Mouse (Mus musculus) bone marrow, adult 2 months (tissue): Measurements from ENCODE around the gene Ccdc153. TPM values are rescaled to one million over a fixed set of nuclear protein-coding genes. Genes with fewer than 3 reads are reported as not detected.
A peak's percentile ranks its signal among the peaks of the same experiment; 100 is the strongest.

Experiments
- H3K27ac ChIP-seq: fragments of 200-500 bp; 2 replicates; pipeline ENCODE4 v1.5.1; 2012; ENCODE audit warnings: low read depth, mild to moderate bottlenecking, control low read depth, inconsistent platforms, low read length; ENCODE audit not compliant: control insufficient read depth, poor library complexity, insufficient read depth
- H3K4me1 ChIP-seq: fragments of 200-500 bp; 2 replicates; pipeline ENCODE4 v1.6.1; 2011; ENCODE audit warnings: low read length; ENCODE audit not compliant: control insufficient read depth, insufficient read depth
- H3K4me3 ChIP-seq: fragments of 200-500 bp; replicated peaks from 2 replicates; pipeline ENCODE3; 2011; ENCODE audit warnings: mild to moderate bottlenecking, low read depth, low read length, control low read depth; ENCODE audit not compliant: control insufficient read depth
- CTCF ChIP-seq: fragments of 200-500 bp; IDR thresholded peaks from 2 replicates; pipeline ENCODE4 v1.5.1; 2011; ENCODE audit warnings: low read length, control low read depth; ENCODE audit not compliant: control insufficient read depth, insufficient read depth
- POLR2A ChIP-seq: fragments of 200-500 bp; IDR thresholded peaks from 2 replicates; pipeline ENCODE4 v1.6.1; 2011; ENCODE audit warnings: low read depth, mild to moderate bottlenecking, control low read depth, low read length, borderline replicate concordance; ENCODE audit not compliant: control insufficient read depth
- WGBS: fragments of 180-500 bp; shearing (Covaris S2); methylation state at CpG from one replicate; pipeline ENCODE4 v1.1.7; 2018; 5-methylcytosine and 5-hydroxymethylcytosine counted together
- polyA plus RNA-seq: library from polyadenylated mRNA; stranded (reverse); fragments of >200 nt; gene quantifications from 2 replicates; pipeline ENCODE4 v1.2.4, GENCODE M21; 2011; ENCODE audit warnings: low replicate concordance; ENCODE audit not compliant: missing spikeins, insufficient read depth, insufficient read length

Ccdc153 gene
- polyA plus RNA-seq, 1 experiment = 1.4 TPM

DNA sequence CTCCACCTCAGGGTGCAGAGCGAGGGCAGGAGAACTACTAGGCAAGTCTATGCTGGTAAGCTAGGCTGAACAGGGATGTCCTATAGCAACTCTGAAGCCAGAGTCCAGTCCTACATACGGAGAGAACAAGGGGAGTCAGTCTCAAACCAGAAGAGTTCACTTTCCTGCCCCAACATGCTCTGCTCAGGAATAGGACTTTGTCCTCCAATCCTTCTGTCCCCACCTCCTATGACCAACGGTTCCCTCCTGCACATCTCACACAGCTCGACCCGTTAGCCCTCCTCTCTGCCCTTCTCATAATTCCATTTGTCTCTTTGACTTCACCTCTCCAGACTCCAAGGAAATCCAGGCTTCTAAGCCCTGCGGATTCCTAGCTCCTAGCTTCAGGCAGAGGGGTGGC lies 7.4 kb downstream of the Ccdc153 start:
- no peak for TF ChIP-seq CTCF
- no peak for TF ChIP-seq POLR2A
- Histone ChIP-seq H3K4me3 (no peak overlapping the region), H3K27ac (no peak overlapping the region), H3K4me1 (no peaks in the 10 kb centered on the region; the same call in 1 of the 2 replicates)
- 59% methylated on average over 6 of the region's 6 CpGs for WGBS

DNA sequence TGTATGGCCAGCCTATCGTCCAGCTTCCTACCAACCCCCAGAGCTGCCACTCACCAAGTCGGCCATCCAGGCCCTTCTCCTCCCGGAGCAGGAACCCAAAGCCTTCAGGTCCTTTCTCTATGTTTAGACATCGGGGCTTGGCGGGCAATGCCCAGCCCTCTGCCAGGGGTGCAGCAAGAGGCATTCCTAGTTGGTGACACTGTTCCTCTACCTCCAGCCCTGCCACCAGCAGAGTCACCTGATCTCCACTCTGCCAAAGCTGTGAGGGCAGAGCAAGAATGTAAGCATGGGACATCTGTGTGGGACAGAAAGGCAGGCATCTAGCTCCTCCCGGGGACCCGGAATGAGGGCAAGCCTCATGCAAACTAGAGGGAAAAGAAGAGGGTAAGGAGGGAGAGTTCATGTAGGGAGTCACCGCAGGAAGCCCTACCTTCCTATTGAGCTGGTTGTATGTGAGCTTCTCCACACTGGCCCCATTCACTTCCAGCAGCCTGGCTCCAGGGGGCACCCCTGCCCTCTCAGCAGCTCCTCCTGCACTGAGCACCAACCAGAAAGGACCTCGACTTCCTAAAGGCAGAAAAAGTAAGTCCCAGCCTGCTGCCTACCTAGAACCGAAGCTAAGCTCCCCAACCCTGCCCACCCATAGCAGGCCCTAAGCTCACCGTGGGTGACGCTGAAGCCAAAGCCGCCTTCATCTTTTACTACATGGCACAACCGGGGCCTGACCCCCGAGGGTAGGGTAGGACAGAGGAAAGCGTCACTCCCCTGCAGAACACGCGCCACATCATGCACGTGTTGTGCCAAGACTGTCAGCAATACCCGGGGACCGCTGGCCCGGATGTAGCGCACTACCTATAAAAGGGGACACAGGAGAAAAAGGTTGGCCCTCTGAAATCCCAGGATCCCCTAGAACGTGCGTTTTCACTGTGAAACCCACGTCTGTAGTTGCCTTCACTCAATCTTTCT lies 9.0 kb downstream of the Ccdc153 start:
- H3K4me3 ChIP-seq = no peak overlapping the region
- no peak overlapping the region for H3K27ac ChIP-seq
- no peaks in the 10 kb centered on the region; the same call in 1 of the 2 replicates for H3K4me1 ChIP-seq
- 39% methylated on average over 26 of the region's 26 CpGs for WGBS
- TF ChIP-seq CTCF (peak; percentile 88), POLR2A (no peak)

DNA sequence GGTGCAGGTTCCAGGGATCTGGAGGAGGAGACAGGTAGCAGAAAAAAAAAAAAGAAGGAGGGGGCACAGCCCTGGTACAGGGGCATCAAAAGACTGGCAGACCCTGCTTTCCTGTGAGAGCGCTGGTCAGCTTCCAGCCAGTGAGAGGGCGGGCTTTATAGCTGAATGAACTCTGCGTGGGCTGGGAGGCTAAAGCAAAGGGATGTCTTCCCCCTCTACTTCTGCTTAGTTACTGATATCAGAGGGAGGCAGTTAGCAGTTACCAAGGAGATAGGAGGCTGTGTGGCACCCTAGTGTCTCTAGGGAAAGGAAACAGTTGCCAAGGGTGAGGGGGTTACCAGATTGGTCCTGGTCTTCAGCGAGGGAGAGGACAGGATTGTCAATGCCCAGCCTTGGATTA lies 10.0 kb downstream of the Ccdc153 start:
- Histone ChIP-seq H3K4me3 (no peak overlapping the region), H3K4me1 (peaks cover 1% of the 10 kb centered on the region), H3K27ac (no peak overlapping the region)
- TF ChIP-seq CTCF (no peak), POLR2A (no peak)
- WGBS = 48% methylated on average over 4 of the region's 4 CpGs

DNA sequence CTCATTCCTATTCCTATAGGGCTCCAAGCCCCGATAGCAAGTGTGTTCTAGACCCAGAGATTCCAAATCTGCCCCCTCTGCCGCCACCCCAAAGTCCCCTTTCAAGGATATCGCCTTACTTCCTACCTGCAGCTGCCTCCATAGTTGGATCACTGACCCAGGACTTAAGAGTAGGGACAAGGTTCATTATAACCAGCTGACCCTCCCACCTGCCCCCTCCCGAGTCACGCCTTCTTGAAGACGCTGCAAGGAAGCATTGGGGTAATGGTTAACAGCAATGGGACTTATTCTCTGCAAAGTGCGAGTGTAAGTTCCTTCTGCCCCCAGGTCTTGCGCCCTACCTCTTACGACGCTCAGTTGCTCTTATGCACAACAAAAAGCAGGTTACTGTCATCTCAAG lies 10.8 kb downstream of the Ccdc153 start, which contains the start of gene Pdzd3:
Gene Pdzd3, minus strand, starts transcription at position 158 of the 400 bp plus-strand sequence.
- Histone ChIP-seq H3K4me1 (peaks cover 6% of the 10 kb centered on the region), H3K27ac (no peak within 1 kb of the TSS)
- 81% methylated on average over 10 of the region's 10 CpGs for WGBS

DNA sequence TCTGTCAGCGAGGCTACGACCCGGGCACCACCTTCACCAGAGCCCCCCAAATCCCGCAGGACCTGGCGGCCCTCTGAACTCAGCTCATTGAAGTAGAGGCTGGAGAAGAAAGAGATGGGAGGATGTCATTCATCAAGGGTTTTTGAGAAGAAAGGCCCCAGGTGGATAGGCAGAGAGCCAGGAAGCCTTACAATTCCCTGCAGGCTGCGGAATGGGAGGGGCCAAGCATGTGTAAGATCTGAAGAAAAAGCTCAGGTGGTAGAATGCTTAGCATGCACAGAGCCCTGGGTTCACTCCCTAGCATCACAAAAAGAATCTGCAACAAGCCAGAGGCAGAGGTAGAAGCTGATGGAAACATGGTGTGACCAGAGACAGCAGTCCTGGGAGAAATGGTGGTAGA lies 13.0 kb downstream of the Ccdc153 start:
- WGBS = 89% methylated on average over 6 of the region's 6 CpGs
- no peak for TF ChIP-seq CTCF
- TF ChIP-seq POLR2A = no peak
- Histone ChIP-seq H3K4me1 (peaks cover 10% of the 10 kb centered on the region), H3K27ac (no peak overlapping the region), H3K4me3 (no peak overlapping the region)

More for the DNA sequence above, 10.8 kb downstream of the Ccdc153 start, which contains the start of gene Pdzd3:
- TF ChIP-seq POLR2A = no peak
- no peak for TF ChIP-seq CTCF
- no peak within 1 kb of the TSS for H3K4me3 ChIP-seq

- no peak overlapping the region for H3K4me3 ChIP-seq
- H3K27ac ChIP-seq = no peak overlapping the region
- 65% methylated on average over 5 of the region's 5 CpGs for WGBS
- TF ChIP-seq POLR2A = no peak
- no peak for TF ChIP-seq CTCF
- H3K4me1 ChIP-seq = peaks cover 11% of the 10 kb centered on the region
Measured at GRCm38 (mm10) chr9:44254508-44255135, 14.1 kb downstream of the Ccdc153 start.

DNA sequence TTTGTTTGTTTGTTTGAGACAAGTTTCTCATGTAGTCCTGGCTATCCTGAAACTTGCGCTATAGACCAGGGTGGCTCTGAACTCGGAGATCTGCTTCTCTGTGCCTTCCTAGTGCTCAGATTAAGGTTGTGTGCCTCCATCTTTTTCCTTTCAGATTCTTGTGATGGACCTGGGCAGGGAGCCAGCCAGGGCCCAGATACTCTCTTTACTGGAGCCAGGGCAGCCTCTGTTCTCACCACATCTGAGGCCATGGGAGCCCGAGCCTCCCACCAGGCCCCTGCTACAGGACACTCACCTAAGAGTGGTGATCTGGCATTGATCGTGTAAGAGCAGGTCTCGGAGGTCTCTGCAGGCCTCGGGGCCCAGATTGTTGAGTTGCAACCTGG lies 14.7 kb downstream of the Ccdc153 start:
- TF ChIP-seq CTCF (no peak), POLR2A (no peak)
- H3K4me1 ChIP-seq = peaks cover 11% of the 10 kb centered on the region
- WGBS = 75% methylated on average over 6 of the region's 6 CpGs

GRCm38 (mm10) chr9:44256213-44256612 lies 15.7 kb downstream of the Ccdc153 start:
- H3K4me1 ChIP-seq = peaks cover 11% of the 10 kb centered on the region
- no peak for TF ChIP-seq CTCF
- no peak for TF ChIP-seq POLR2A
- 77% methylated on average over 8 of the region's 8 CpGs for WGBS
- H3K27ac ChIP-seq = peak overlapping the region; percentile 47
- H3K4me3 ChIP-seq = no peak overlapping the region

More for the DNA sequence above, 14.7 kb downstream of the Ccdc153 start:
- no peak overlapping the region for H3K4me3 ChIP-seq
- H3K27ac ChIP-seq = peak overlapping the region; percentile 47
